Mouse (Mus musculus) mouse embryonic stem cell (cell line): ENCODE results near the gene Zfp217.
"Not testable (repeated sequence)": the region's sequence is repeated elsewhere in the genome, so short reads cannot be mapped to it uniquely, and the experiment has no call there.

ENCODE experiments used
- in situ Hi-C, 2 experiments: fragments of 300-500 bp; cut with MboI; formaldehyde crosslinking; loops; 1 replicate in 1 of 2; 3 replicates in 1 of 2; pipeline ENCODE4 v1.14.3; 2019 to 2020; ENCODE audit warnings: low sequenced_read_pairs in 2 of 2, low pct_unique_long_range_greater_than_20kb in 1 of 2, mixed read lengths in 1 of 2; ENCODE audit not compliant: unreplicated experiment in 1 of 2

Zfp217 gene

GRCm38 (mm10) chr2:170147661-170148153, at the start of gene Zfp217:
Gene Zfp217 (minus strand): TSS chr2:170148103.
- in situ Hi-C loops = no loop called here

GRCm38 (mm10) chr2:170195542-170196089, 47.7 kb upstream of the Zfp217 start:
- in situ Hi-C loops = no loop called here

- in situ Hi-C loops = no loop called here
Observed at GRCm38 (mm10) chr2:170194845-170195244, 46.9 kb upstream of the Zfp217 start.

GRCm38 (mm10) chr2:170193850-170194249, 45.9 kb upstream of the Zfp217 start:
- in situ Hi-C loops = no loop called here

GRCm38 (mm10) chr2:170193211-170193610, 45.3 kb upstream of the Zfp217 start:
- in situ Hi-C loops = no loop called here

GRCm38 (mm10) chr2:170192731-170193149, 44.8 kb upstream of the Zfp217 start:
- in situ Hi-C loops = no loop called here

GRCm38 (mm10) chr2:170188721-170189120, 40.8 kb upstream of the Zfp217 start:
- in situ Hi-C loops = no loop called here

GRCm38 (mm10) chr2:170185137-170185837, 37.4 kb upstream of the Zfp217 start:
- in situ Hi-C loops = no loop called here

GRCm38 (mm10) chr2:170184175-170184983, 36.5 kb upstream of the Zfp217 start:
- in situ Hi-C loops = no loop called here

- in situ Hi-C loops = no loop called here
Observed at GRCm38 (mm10) chr2:170183851-170184174, 35.9 kb upstream of the Zfp217 start.

GRCm38 (mm10) chr2:170181862-170182261, 34.0 kb upstream of the Zfp217 start:
- in situ Hi-C loops = no loop called here

GRCm38 (mm10) chr2:170180769-170181168, 32.9 kb upstream of the Zfp217 start:
- in situ Hi-C loops = not testable (repeated sequence)

GRCm38 (mm10) chr2:170179317-170179716, 31.4 kb upstream of the Zfp217 start:
- in situ Hi-C loops = no loop called here

- in situ Hi-C loops = no loop called here
Observed at GRCm38 (mm10) chr2:170177323-170177722, 29.4 kb upstream of the Zfp217 start.

GRCm38 (mm10) chr2:170176284-170176926, 28.5 kb upstream of the Zfp217 start:
- in situ Hi-C loops = no loop called here

- in situ Hi-C loops = no loop called here
Observed at GRCm38 (mm10) chr2:170175661-170176150, 27.8 kb upstream of the Zfp217 start.

- in situ Hi-C loops = no loop called here
Observed at GRCm38 (mm10) chr2:170175190-170175589, 27.3 kb upstream of the Zfp217 start.

- in situ Hi-C loops = no loop called here
Observed at GRCm38 (mm10) chr2:170169062-170169461, 21.2 kb upstream of the Zfp217 start.

GRCm38 (mm10) chr2:170165649-170166048, 17.7 kb upstream of the Zfp217 start:
- in situ Hi-C loops = no loop called here
